Mouse (Mus musculus) stomach, postnatal 0 days (tissue): ENCODE measurements at regions not wholly inside any gene's neighbourhood (a gene's known extent, or its start where the extent isn't known, plus 50 kb on each side); places are given as distances from the start of the nearest gene placed in this dataset.
A peak's percentile ranks its signal among the peaks of the same experiment; 100 is the strongest.

ENCODE experiments used
- ATAC-seq: fragments of 200-750 bp; cut with Nextera tagmentation; 2 replicates; pipeline ENCODE4 v1.8.0; 2017; ENCODE audit not compliant: low FRiP score, low TSS enrichment
- DNase-seq: peaks from one replicate; pipeline ENCODE4 v3.0.0-alpha.2; 2016; ENCODE audit warnings: low spot score
- H3K27ac ChIP-seq: fragments of 300-500 bp; sonication (generic); replicated peaks from 2 replicates; pipeline ENCODE4 v1.5.1; 2014; ENCODE audit warnings: mild to moderate bottlenecking, control low read depth
- H3K27me3 ChIP-seq: fragments of 300-500 bp; sonication (generic); 2 replicates; pipeline ENCODE4 v1.6.1; 2014; ENCODE audit warnings: low read length; ENCODE audit not compliant: control insufficient read depth, insufficient read depth
- H3K36me3 ChIP-seq: fragments of 300-500 bp; sonication (generic); 2 replicates; pipeline ENCODE4 v1.6.1; 2014; ENCODE audit warnings: low read length, mixed read lengths; ENCODE audit not compliant: control insufficient read depth, insufficient read depth
- H3K4me1 ChIP-seq: fragments of 300-500 bp; sonication (generic); replicated peaks from 2 replicates; pipeline ENCODE4 v1.6.1; 2014; ENCODE audit warnings: antibody characterized with exemption; ENCODE audit not compliant: control insufficient read depth, insufficient read depth
- H3K4me2 ChIP-seq: fragments of 300-500 bp; sonication (generic); replicated peaks from 2 replicates; pipeline ENCODE4 v1.6.1; 2014; ENCODE audit warnings: low read depth, mild to moderate bottlenecking, control low read depth, moderate library complexity
- H3K4me3 ChIP-seq: fragments of 300-500 bp; sonication (generic); 2 replicates; pipeline ENCODE4 v1.5.1; 2014; ENCODE audit warnings: low read depth, low read length, control low read depth
- H3K9ac ChIP-seq: fragments of 300-500 bp; sonication (generic); 2 replicates; pipeline ENCODE4 v1.6.1; 2014; ENCODE audit warnings: mild to moderate bottlenecking, low read length, control low read depth, mixed read lengths
- H3K9me3 ChIP-seq: fragments of 300-500 bp; sonication (generic); 2 replicates; pipeline ENCODE4 v1.6.1; 2016; ENCODE audit warnings: low read length; ENCODE audit not compliant: control insufficient read depth
- CTCF ChIP-seq: IDR thresholded peaks from 2 replicates; pipeline ENCODE4 v1.5.1; 2016; ENCODE audit warnings: antibody characterized with exemption, low read depth, mild to moderate bottlenecking, moderate library complexity
- EP300 ChIP-seq: optimal IDR thresholded peaks from 2 replicates; pipeline ENCODE3; 2016; ENCODE audit warnings: antibody characterized with exemption
- WGBS: fragments of 180-500 bp; shearing (Covaris S2); extraction: QIAGEN DNeasy Blood & Tissue Kit; methylation state at CpG from one replicate; pipeline ENCODE4 v1.1.7; 2014; 5-methylcytosine and 5-hydroxymethylcytosine counted together

DNA sequence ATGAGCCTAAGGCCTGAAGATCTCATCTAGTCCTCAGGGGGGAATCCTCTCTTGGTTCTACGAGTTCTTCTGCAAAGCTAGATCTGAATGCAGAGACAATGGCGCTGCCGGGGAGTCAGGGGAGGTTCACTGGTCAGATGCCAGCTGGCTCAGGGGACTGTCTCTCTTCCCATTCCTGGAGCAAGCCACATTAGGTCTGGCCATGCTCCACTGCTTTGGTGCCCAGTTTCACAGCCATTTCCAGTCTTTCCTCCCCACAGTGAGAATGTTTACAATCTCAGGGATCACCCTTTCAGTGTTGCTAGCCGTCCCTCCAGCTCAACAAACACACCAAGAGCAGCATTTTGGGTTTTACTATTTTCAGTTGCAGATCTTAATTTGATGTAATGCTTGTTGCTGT, 233.7 kb upstream of the Cdh11 start:
- Histone ChIP-seq H3K36me3 (no peaks in the 10 kb centered on the region), H3K27ac (no peak overlapping the region), H3K4me1 (no peaks in the 10 kb centered on the region), H3K9ac (no peak overlapping the region), H3K9me3 (no peaks in the 10 kb centered on the region), H3K4me2 (0 out of 2 replicates have a peak overlapping the region, but pooled peaks have one; percentile 9), H3K27me3 (no peaks in the 10 kb centered on the region), H3K4me3 (no peak overlapping the region)
- ATAC-seq (no peak), DNase-seq (peak; percentile 13)
- WGBS = 34% methylated on average over 4 of the region's 4 CpGs
- TF ChIP-seq CTCF = no peak
- TF ChIP-seq EP300 = no peak

DNA sequence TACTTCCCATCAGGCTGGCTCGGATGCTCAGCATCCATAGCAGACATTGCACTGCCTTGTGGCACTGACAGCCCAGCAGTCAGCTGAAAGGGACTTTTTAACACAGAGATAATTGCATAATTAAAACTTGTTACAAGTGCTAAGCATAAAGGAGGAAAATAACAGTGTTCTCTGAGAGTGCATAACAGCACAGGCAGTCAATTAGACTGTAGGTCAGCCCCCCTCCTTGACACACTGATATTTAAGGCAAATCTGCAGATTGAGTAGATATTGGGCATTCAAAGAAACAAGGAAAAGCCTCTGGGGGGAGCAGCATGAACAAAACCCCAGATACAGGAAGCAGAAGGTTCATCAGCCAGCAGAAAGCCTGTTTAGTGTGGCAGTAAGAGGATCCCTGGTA, 237.8 kb upstream of the Cdh11 start:
- no peak overlapping the region for H3K4me2 ChIP-seq
- ATAC-seq (no peak), DNase-seq (no peak)
- TF ChIP-seq CTCF (no peak), EP300 (no peak)
- no peaks in the 10 kb centered on the region for H3K27me3 ChIP-seq
- H3K27ac ChIP-seq = no peak overlapping the region
- 62% methylated on average over 1 of the region's 1 CpGs for WGBS
- no peaks in the 10 kb centered on the region for H3K36me3 ChIP-seq
- no peaks in the 10 kb centered on the region for H3K4me1 ChIP-seq
- no peaks in the 10 kb centered on the region for H3K9me3 ChIP-seq
- no peak overlapping the region for H3K9ac ChIP-seq
- H3K4me3 ChIP-seq = no peak overlapping the region

DNA sequence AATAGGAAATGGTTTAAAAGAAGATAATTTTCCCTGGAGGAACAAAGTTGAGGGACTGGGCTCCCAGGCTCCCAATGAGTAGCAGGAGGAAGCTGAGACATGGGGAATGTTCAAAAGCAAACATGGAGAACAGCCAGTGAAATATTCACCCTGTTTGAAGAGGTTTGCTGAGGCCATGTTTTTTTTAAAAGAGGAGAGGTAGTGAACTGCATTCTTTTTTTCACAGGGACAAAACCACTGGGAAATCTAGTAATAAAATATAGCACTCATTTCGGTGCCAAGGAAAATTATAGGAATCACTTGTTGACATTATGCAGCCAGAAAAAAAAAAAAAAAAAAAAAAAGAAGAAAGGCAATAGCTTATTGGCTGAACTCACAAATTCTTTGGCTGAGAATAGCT, 246.3 kb upstream of the Cdh11 start:
- Histone ChIP-seq H3K36me3 (no peaks in the 10 kb centered on the region), H3K9me3 (no peaks in the 10 kb centered on the region), H3K9ac (no peak overlapping the region), H3K4me1 (no peaks in the 10 kb centered on the region), H3K4me2 (no peak overlapping the region), H3K4me3 (no peak overlapping the region), H3K27ac (no peak overlapping the region), H3K27me3 (no peaks in the 10 kb centered on the region)
- ATAC-seq (no peak), DNase-seq (no peak)
- TF ChIP-seq EP300 (no peak), CTCF (no peak)
- 46% methylated on average over 1 of the region's 1 CpGs for WGBS

DNA sequence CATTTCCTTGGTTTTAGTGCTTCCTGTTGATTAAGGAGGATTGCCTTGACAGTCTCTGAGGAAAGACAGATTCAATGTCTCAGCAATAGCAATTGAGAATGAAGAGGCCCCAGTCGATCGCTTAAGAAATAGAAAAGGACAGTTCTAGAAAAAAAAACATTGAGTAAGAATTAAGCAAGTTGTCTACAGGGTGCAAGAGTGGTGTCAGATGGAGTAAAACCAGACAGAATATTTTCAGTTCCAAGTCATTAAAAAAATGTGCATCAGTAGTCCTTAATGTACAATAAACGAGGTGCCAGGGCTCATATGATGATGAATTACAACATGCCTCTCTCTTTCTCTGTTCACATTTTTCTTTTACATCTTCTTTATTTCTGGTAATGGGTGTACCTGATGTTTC, 248.5 kb upstream of the Cdh11 start:
- H3K4me2 ChIP-seq = no peak overlapping the region
- no peak for ATAC-seq
- H3K9me3 ChIP-seq = no peaks in the 10 kb centered on the region
- WGBS = 57% methylated on average over 3 of the region's 3 CpGs
- H3K27me3 ChIP-seq = no peaks in the 10 kb centered on the region
- no peak overlapping the region for H3K9ac ChIP-seq
- TF ChIP-seq EP300 (no peak), CTCF (no peak)
- no peaks in the 10 kb centered on the region for H3K36me3 ChIP-seq
- H3K27ac ChIP-seq = no peak overlapping the region
- H3K4me1 ChIP-seq = no peaks in the 10 kb centered on the region
- no peak overlapping the region for H3K4me3 ChIP-seq
- DNase-seq = no peak

DNA sequence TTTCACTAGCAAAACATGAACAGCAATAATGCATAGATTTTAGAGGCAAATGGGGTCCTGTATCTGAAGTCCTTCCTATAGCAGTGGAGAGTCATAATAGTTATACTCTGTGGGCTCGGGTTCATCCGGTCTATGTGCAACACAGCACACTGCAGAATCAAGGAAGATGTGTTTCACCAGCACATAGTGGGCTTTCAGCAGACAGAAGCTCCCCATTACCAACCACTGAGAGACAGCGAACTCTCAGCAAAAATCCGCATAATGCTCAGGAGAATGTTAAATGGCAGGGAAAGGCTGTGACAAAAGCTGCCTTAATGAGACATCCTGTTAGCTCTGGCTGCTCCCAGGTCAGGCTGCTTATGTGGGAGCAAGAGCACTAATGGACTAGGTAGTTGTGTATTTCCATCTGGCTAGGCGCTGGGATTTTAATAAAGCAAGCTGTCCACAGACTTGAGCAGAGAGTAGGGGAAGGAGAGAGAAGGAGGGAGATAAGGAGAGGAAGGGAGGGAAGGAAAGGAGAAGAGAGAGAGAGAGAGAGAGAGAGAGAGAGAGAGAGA, 286.7 kb upstream of the Cdh11 start:
- no peak for DNase-seq

DNA sequence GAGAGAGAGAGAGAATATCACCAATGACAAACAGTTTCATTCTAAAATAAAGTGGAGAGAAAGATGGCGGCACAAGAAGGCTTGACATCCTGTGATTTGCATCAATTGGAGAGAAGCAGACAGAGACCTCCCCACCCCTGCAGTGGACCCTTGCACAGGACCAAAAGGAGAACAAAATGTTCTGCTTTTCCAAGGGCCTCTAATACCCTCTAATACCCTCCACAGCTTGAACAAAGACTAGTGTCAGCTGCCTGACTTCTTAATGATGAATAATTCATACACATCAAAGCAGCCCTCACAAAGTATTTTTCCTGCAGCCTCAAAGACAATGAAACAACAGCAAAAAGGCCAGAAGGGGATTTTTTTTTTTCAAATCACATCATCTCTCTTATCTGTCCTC, 287.2 kb upstream of the Cdh11 start:
- no peaks in the 10 kb centered on the region for H3K36me3 ChIP-seq
- H3K27me3 ChIP-seq = no peaks in the 10 kb centered on the region
- no peak overlapping the region for H3K9ac ChIP-seq
- no peak overlapping the region for H3K27ac ChIP-seq
- no peak overlapping the region for H3K4me2 ChIP-seq
- TF ChIP-seq EP300 = no peak
- no peak for TF ChIP-seq CTCF
- H3K4me3 ChIP-seq = no peak overlapping the region
- no peaks in the 10 kb centered on the region for H3K4me1 ChIP-seq
- no peaks in the 10 kb centered on the region for H3K9me3 ChIP-seq
- ATAC-seq = no peak
- 74% methylated on average over 1 of the region's 1 CpGs for WGBS
- no peak for DNase-seq

More for the DNA sequence above, 286.7 kb upstream of the Cdh11 start:
- Histone ChIP-seq H3K4me2 (no peak overlapping the region), H3K9me3 (no peaks in the 10 kb centered on the region), H3K4me1 (no peaks in the 10 kb centered on the region), H3K36me3 (no peaks in the 10 kb centered on the region), H3K9ac (no peak overlapping the region), H3K27ac (no peak overlapping the region), H3K27me3 (no peaks in the 10 kb centered on the region), H3K4me3 (no peak overlapping the region)
- no peak for ATAC-seq
- no peak for TF ChIP-seq CTCF
- no peak for TF ChIP-seq EP300
- WGBS = 85% methylated on average over 5 of the region's 5 CpGs
